Mouse (Mus musculus): Measurements from ENCODE around the gene Cpne2. TPM values are rescaled to one million over a fixed set of nuclear protein-coding genes. Genes with fewer than 3 reads are reported as not detected.

Cpne2 gene
- total RNA-seq, 1 experiment: 12.5 TPM

DNA sequence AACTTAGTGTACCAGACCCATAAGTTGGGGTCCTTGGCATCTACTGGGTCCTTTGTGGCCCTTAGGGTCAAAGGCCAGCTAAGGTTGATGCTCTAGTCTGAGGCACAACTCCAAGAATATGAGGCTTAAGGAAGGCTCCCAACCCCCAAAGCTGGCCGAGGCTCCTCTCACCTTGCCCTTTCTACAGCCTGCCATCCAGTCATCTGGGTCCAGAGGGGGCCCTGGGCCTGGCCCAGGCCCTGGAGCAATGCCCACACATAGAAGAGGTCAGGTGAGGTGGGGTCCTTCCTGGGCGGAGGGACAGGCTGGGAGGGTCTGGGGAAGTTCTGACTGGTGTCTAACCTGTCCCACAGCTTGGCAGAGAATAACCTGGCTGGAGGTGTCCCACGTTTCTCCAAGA lies 10.3 kb upstream of the Cpne2 start:
- TF ChIP-seq ZC3H11A (IDR thresholded peaks at IDR 0.05; ENCODE audit: borderline replicate concordance, low read depth, low read length) (no peak), CHD2 (IDR thresholded peaks at IDR 0.05; ENCODE audit: low read depth, low read length) (no peak)
- H3K4me3 ChIP-seq (ENCODE audit: insufficient read depth in 1 of 2, low read depth in 1 of 2, low read length in 2 of 2, poor library complexity in 1 of 2, severe bottlenecking in 1 of 2): no peak overlapping the region
- DNase-seq (ENCODE audit: low read depth, low spot score): no peak
- no peaks in the 10 kb centered on the region for H3K9me3 ChIP-seq (ENCODE audit: control insufficient read depth, insufficient read depth, low read depth, low read length)
- no peak overlapping the region for H3K9ac ChIP-seq (ENCODE audit: insufficient read depth, low read depth, low read length, poor library complexity, severe bottlenecking)
- no peaks in the 10 kb centered on the region for H3K36me3 ChIP-seq (ENCODE audit: control insufficient read depth, insufficient read depth, low read length, poor library complexity, severe bottlenecking)
- in situ Hi-C loops (cut with MboI; ENCODE audit: low sequenced_read_pairs in 2 of 2, unreplicated experiment in 2 of 2): no loop called here
- no peaks in the 10 kb centered on the region for H3K4me1 ChIP-seq (ENCODE audit: control insufficient read depth in 2 of 2, insufficient read depth in 2 of 2, low read length in 2 of 2, poor library complexity in 1 of 2)
- H3K27ac ChIP-seq (ENCODE audit: insufficient read depth, low read depth, low read length, poor library complexity, severe bottlenecking): no peak overlapping the region

DNA sequence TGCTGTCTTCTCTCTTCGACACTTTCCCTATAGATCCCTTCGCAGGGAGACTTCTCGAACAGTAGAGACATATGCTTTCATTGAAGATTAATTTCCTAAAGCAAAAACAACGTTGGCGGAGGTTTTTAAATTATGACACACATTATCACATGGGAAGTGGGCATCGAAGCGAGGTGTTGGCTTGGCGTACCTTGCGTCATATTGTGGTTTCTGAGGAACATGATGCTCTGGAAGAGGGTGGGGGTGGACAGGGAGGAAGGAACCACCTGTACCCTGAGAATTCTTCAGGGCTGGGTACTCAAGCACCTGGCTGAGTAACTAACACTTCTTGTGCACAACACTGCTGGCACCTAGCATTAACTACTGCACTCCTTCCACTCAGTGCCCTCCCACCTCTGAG lies 8.2 kb upstream of the Cpne2 start:
- no peak for DNase-seq (ENCODE audit: low read depth, low spot score)
- Histone ChIP-seq H3K9ac (ENCODE audit: insufficient read depth, low read depth, low read length, poor library complexity, severe bottlenecking) (no peak overlapping the region), H3K36me3 (ENCODE audit: control insufficient read depth, insufficient read depth, low read length, poor library complexity, severe bottlenecking) (no peaks in the 10 kb centered on the region), H3K4me3 (ENCODE audit: insufficient read depth in 1 of 2, low read depth in 1 of 2, low read length in 2 of 2, poor library complexity in 1 of 2, severe bottlenecking in 1 of 2) (no peak overlapping the region), H3K9me3 (ENCODE audit: control insufficient read depth, insufficient read depth, low read depth, low read length) (no peaks in the 10 kb centered on the region), H3K4me1 (ENCODE audit: control insufficient read depth in 2 of 2, insufficient read depth in 2 of 2, low read length in 2 of 2, poor library complexity in 1 of 2) (no peaks in the 10 kb centered on the region), H3K27ac (ENCODE audit: insufficient read depth, low read depth, low read length, poor library complexity, severe bottlenecking) (no peak overlapping the region)
- TF ChIP-seq CHD2 (IDR thresholded peaks at IDR 0.05; ENCODE audit: low read depth, low read length) (no peak), ZC3H11A (IDR thresholded peaks at IDR 0.05; ENCODE audit: borderline replicate concordance, low read depth, low read length) (no peak), HCFC1 (IDR thresholded peaks at IDR 0.05; ENCODE audit: borderline replicate concordance, insufficient read depth, low read length) (no peak), MAFK (IDR thresholded peaks at IDR 0.05; ENCODE audit: insufficient read depth, low read depth, low read length) (no peak), ZNF384 (IDR thresholded peaks at IDR 0.05; ENCODE audit: low read depth, low read length) (no peak)
- in situ Hi-C loops (cut with MboI; ENCODE audit: low sequenced_read_pairs in 2 of 2, unreplicated experiment in 2 of 2): no loop called here

DNA sequence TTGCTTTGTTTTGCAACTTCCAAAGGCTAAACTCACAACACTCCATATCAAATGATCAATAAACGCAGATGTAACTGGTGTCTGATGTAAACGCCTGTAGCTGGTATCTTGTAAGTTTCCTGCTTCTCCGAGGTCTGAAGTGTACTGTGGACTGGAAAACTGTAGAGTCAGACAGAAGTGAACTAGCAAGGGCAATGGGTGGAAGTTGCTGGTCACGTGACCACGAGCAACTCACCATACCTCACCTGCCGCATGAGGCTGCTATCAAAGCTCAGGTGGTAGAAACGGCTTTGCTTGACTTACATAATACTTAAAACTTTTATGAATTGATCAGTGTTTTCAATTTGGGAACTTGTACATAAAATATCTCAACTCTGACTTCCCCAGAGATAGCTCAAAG lies 5.6 kb upstream of the Cpne2 start:
- Histone ChIP-seq H3K9ac (ENCODE audit: insufficient read depth, low read depth, low read length, poor library complexity, severe bottlenecking) (no peak overlapping the region), H3K4me3 (ENCODE audit: insufficient read depth in 1 of 2, low read depth in 1 of 2, low read length in 2 of 2, poor library complexity in 1 of 2, severe bottlenecking in 1 of 2) (no peak overlapping the region), H3K36me3 (ENCODE audit: control insufficient read depth, insufficient read depth, low read length, poor library complexity, severe bottlenecking) (no peaks in the 10 kb centered on the region), H3K27ac (ENCODE audit: insufficient read depth, low read depth, low read length, poor library complexity, severe bottlenecking) (no peak overlapping the region), H3K4me1 (ENCODE audit: control insufficient read depth in 2 of 2, insufficient read depth in 2 of 2, low read length in 2 of 2, poor library complexity in 1 of 2) (no peaks in the 10 kb centered on the region), H3K9me3 (ENCODE audit: control insufficient read depth, insufficient read depth, low read depth, low read length) (no peaks in the 10 kb centered on the region)
- TF ChIP-seq CHD2 (IDR thresholded peaks at IDR 0.05; ENCODE audit: low read depth, low read length) (no peak), ZC3H11A (IDR thresholded peaks at IDR 0.05; ENCODE audit: borderline replicate concordance, low read depth, low read length) (no peak), ZNF384 (IDR thresholded peaks at IDR 0.05; ENCODE audit: low read depth, low read length) (no peak), MAFK (IDR thresholded peaks at IDR 0.05; ENCODE audit: insufficient read depth, low read depth, low read length) (no peak), HCFC1 (IDR thresholded peaks at IDR 0.05; ENCODE audit: borderline replicate concordance, insufficient read depth, low read length) (no peak)
- in situ Hi-C loops (cut with MboI; ENCODE audit: low sequenced_read_pairs in 2 of 2, unreplicated experiment in 2 of 2): no loop called here
- no peak for DNase-seq (ENCODE audit: low read depth, low spot score)

DNA sequence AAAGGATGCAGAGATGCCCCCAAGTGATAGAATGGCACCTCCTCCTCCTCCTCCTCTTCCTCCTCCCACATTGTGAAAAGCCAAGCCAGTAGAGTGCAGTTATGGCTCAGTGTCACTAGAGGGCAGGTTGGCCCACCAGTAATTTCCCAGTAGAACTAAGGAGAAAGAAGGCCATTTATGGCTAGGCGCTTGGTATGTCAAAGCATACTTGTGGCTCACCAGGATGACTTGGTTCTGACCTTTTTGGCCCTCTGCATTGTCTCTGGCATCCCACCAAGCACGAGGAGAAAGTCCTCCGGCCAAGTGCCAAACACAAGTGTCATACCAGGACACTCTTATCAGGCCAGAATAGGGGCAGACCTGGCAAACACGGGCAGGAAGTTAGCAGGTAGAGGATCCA lies 4.5 kb upstream of the Cpne2 start:
- in situ Hi-C loops (cut with MboI; ENCODE audit: low sequenced_read_pairs in 2 of 2, unreplicated experiment in 2 of 2): no loop called here
- H3K9ac ChIP-seq (ENCODE audit: insufficient read depth, low read depth, low read length, poor library complexity, severe bottlenecking): no peak overlapping the region

DNA sequence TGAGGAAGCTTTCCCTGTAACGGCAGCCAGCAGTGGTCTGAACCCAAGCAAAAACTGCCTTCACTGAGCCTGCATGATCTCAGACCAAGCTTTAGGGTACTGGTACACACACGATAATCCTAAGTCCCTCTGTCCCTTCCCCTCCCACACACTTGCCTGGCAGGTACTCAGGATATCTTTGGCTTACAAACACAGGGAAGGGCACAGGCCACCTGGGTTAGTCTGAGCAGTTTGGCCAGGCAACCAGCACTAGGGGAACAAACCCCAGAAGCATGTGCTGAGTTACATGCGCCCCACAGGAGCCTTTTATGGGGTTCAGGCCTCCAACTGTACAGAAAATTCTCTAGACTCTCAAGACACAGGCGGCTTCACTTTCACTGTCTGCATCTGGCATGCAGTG lies 2.9 kb upstream of the Cpne2 start:
- in situ Hi-C loops (cut with MboI; ENCODE audit: low sequenced_read_pairs in 2 of 2, unreplicated experiment in 2 of 2): no loop called here
- Histone ChIP-seq H3K4me1 (ENCODE audit: control insufficient read depth in 2 of 2, insufficient read depth in 2 of 2, low read length in 2 of 2, poor library complexity in 1 of 2) (peaks cover 0 to 5% of the 10 kb centered on the region in 2 experiments; a peak in 1 of 4 replicates), H3K9me3 (ENCODE audit: control insufficient read depth, insufficient read depth, low read depth, low read length) (no peaks in the 10 kb centered on the region), H3K27ac (ENCODE audit: insufficient read depth, low read depth, low read length, poor library complexity, severe bottlenecking) (no peak overlapping the region; the same call in 1 of the 2 replicates), H3K4me3 (ENCODE audit: insufficient read depth in 1 of 2, low read depth in 1 of 2, low read length in 2 of 2, poor library complexity in 1 of 2, severe bottlenecking in 1 of 2) (no peak overlapping the region), H3K36me3 (ENCODE audit: control insufficient read depth, insufficient read depth, low read length, poor library complexity, severe bottlenecking) (no peaks in the 10 kb centered on the region), H3K9ac (ENCODE audit: insufficient read depth, low read depth, low read length, poor library complexity, severe bottlenecking) (no peak overlapping the region)
- TF ChIP-seq HCFC1 (IDR thresholded peaks at IDR 0.05; ENCODE audit: borderline replicate concordance, insufficient read depth, low read length) (no peak), CHD2 (IDR thresholded peaks at IDR 0.05; ENCODE audit: low read depth, low read length) (no peak), MAFK (IDR thresholded peaks at IDR 0.05; ENCODE audit: insufficient read depth, low read depth, low read length) (no peak), ZC3H11A (IDR thresholded peaks at IDR 0.05; ENCODE audit: borderline replicate concordance, low read depth, low read length) (no peak), ZNF384 (IDR thresholded peaks at IDR 0.05; ENCODE audit: low read depth, low read length) (no peak)
- no peak for DNase-seq (ENCODE audit: low read depth, low spot score)

More for the DNA sequence above, 4.5 kb upstream of the Cpne2 start:
- Histone ChIP-seq H3K36me3 (ENCODE audit: control insufficient read depth, insufficient read depth, low read length, poor library complexity, severe bottlenecking) (no peaks in the 10 kb centered on the region), H3K27ac (ENCODE audit: insufficient read depth, low read depth, low read length, poor library complexity, severe bottlenecking) (no peak overlapping the region), H3K9me3 (ENCODE audit: control insufficient read depth, insufficient read depth, low read depth, low read length) (no peaks in the 10 kb centered on the region), H3K4me3 (ENCODE audit: insufficient read depth in 1 of 2, low read depth in 1 of 2, low read length in 2 of 2, poor library complexity in 1 of 2, severe bottlenecking in 1 of 2) (no peak overlapping the region), H3K4me1 (ENCODE audit: control insufficient read depth in 2 of 2, insufficient read depth in 2 of 2, low read length in 2 of 2, poor library complexity in 1 of 2) (no peaks in the 10 kb centered on the region)
- no peak for DNase-seq (ENCODE audit: low read depth, low spot score)
- TF ChIP-seq MAFK (IDR thresholded peaks at IDR 0.05; ENCODE audit: insufficient read depth, low read depth, low read length): no peak
- no peak for TF ChIP-seq ZNF384 (IDR thresholded peaks at IDR 0.05; ENCODE audit: low read depth, low read length)

All from ES-E14 (cell line).